Mouse (Mus musculus): ENCODE data around the gene Hdac11. TPM values are rescaled to one million over a fixed set of nuclear protein-coding genes. Genes with fewer than 3 reads are reported as not detected.
"Not testable (repeated sequence)": the region's sequence is repeated elsewhere in the genome, so short reads cannot be mapped to it uniquely, and the experiment has no call there.

Hdac11 gene
- polyA plus RNA-seq, 1 experiment from 2014 or later, result 7.2 TPM

GRCm38 (mm10) chr6:91115158-91115557, 41.3 kb upstream of the Hdac11 start:
- WGBS, result 31% methylated on average over 1 of the region's 1 CpGs
- Histone ChIP-seq H3K27me3 (replicated peaks; ENCODE audit: control insufficient read depth, insufficient read depth, low read length) (no peaks in the 10 kb centered on the region; the same call in 1 of the 2 replicates), H3K9ac (ENCODE audit: low read depth, low read length) (peak overlapping the region; percentile 95), H3K4me3 (ENCODE audit: low read depth, low read length) (peak overlapping the region; percentile 90), H3K27ac (ENCODE audit: low read depth, low read length) (peak overlapping the region; percentile 92), H3K4me2 (peak overlapping the region; percentile 97), H3K4me1 (replicated peaks; ENCODE audit: control insufficient read depth, insufficient read depth, low read length) (peaks cover 57% of the 10 kb centered on the region), H3K9me3 (ENCODE audit: control insufficient read depth, low read length) (no peaks in the 10 kb centered on the region), H3K36me3 (ENCODE audit: control insufficient read depth, insufficient read depth, low read length) (no peaks in the 10 kb centered on the region)
- ATAC-seq (replicated peaks; ENCODE audit: low FRiP score), result no peak
- no peak for DNase-seq (ENCODE audit: low spot score)

GRCm38 (mm10) chr6:91115863-91116243, 40.6 kb upstream of the Hdac11 start:
- peak overlapping the region; percentile 90 for H3K4me3 ChIP-seq (ENCODE audit: low read depth, low read length)
- H3K4me2 ChIP-seq, result peak overlapping the region; percentile 97
- H3K4me1 ChIP-seq (replicated peaks; ENCODE audit: control insufficient read depth, insufficient read depth, low read length), result peaks cover 50% of the 10 kb centered on the region
- 14% methylated on average over 4 of the region's 4 CpGs for WGBS
- H3K9ac ChIP-seq (ENCODE audit: low read depth, low read length), result peak overlapping the region; percentile 95
- no peaks in the 10 kb centered on the region; the same call in 1 of the 2 replicates for H3K27me3 ChIP-seq (replicated peaks; ENCODE audit: control insufficient read depth, insufficient read depth, low read length)
- ATAC-seq (replicated peaks; ENCODE audit: low FRiP score), result peak; percentile 79
- H3K9me3 ChIP-seq (ENCODE audit: control insufficient read depth, low read length), result no peaks in the 10 kb centered on the region
- no peaks in the 10 kb centered on the region for H3K36me3 ChIP-seq (ENCODE audit: control insufficient read depth, insufficient read depth, low read length)
- no peak for DNase-seq (ENCODE audit: low spot score)
- H3K27ac ChIP-seq (ENCODE audit: low read depth, low read length), result peak overlapping the region; percentile 92

- Histone ChIP-seq H3K9me3 (ENCODE audit: control insufficient read depth, low read length) (no peaks in the 10 kb centered on the region), H3K4me1 (replicated peaks; ENCODE audit: control insufficient read depth, insufficient read depth, low read length) (peaks cover 44% of the 10 kb centered on the region), H3K4me3 (ENCODE audit: low read depth, low read length) (peak within 1 kb of the TSS; percentile 90), H3K9ac (ENCODE audit: low read depth, low read length) (peak within 1 kb of the TSS; percentile 95), H3K27ac (ENCODE audit: low read depth, low read length) (peak within 1 kb of the TSS; percentile 92), H3K36me3 (ENCODE audit: control insufficient read depth, insufficient read depth, low read length) (no peaks in the 10 kb centered on the region), H3K4me2 (peak within 1 kb of the TSS; percentile 97), H3K27me3 (replicated peaks; ENCODE audit: control insufficient read depth, insufficient read depth, low read length) (no peaks in the 10 kb centered on the region; the same call in 1 of the 2 replicates)
- DNase-seq (ENCODE audit: low spot score) (peak; percentile 87), ATAC-seq (replicated peaks; ENCODE audit: low FRiP score) (peak; percentile 90)
- WGBS, result under 1% methylated on average over 87 of the region's 93 CpGs
Measured at GRCm38 (mm10) chr6:91116244-91117145, 40.0 kb upstream of the Hdac11 start, which contains the start of gene Nup210. TSS of gene Nup210 (minus strand) at chr6:91116829.

- Histone ChIP-seq H3K4me1 (replicated peaks; ENCODE audit: control insufficient read depth, insufficient read depth, low read length) (peaks cover 39% of the 10 kb centered on the region), H3K36me3 (ENCODE audit: control insufficient read depth, insufficient read depth, low read length) (no peaks in the 10 kb centered on the region), H3K27ac (ENCODE audit: low read depth, low read length) (peak overlapping the region; percentile 92), H3K4me2 (peak overlapping the region; percentile 97), H3K27me3 (replicated peaks; ENCODE audit: control insufficient read depth, insufficient read depth, low read length) (no peaks in the 10 kb centered on the region; the same call in 1 of the 2 replicates), H3K4me3 (ENCODE audit: low read depth, low read length) (peak overlapping the region; percentile 90), H3K9me3 (ENCODE audit: control insufficient read depth, low read length) (0 out of 2 replicates have a peak, but pooled peaks cover 3% of the 10 kb centered on the region), H3K9ac (ENCODE audit: low read depth, low read length) (peak overlapping the region; percentile 95)
- peak; percentile 2; the same call in 1 of the 2 replicates for ATAC-seq (replicated peaks; ENCODE audit: low FRiP score)
- DNase-seq (ENCODE audit: low spot score), result no peak
- WGBS, result 5% methylated on average over 9 of the region's 9 CpGs
Measured at GRCm38 (mm10) chr6:91117149-91117548, 39.3 kb upstream of the Hdac11 start.

GRCm38 (mm10) chr6:91118526-91118925, 37.9 kb upstream of the Hdac11 start:
- ATAC-seq (replicated peaks; ENCODE audit: low FRiP score) (no peak), DNase-seq (ENCODE audit: low spot score) (no peak)
- Histone ChIP-seq H3K4me2 (no peak overlapping the region), H3K27ac (ENCODE audit: low read depth, low read length) (no peak overlapping the region), H3K4me1 (replicated peaks; ENCODE audit: control insufficient read depth, insufficient read depth, low read length) (peaks cover 31% of the 10 kb centered on the region), H3K27me3 (replicated peaks; ENCODE audit: control insufficient read depth, insufficient read depth, low read length) (no peaks in the 10 kb centered on the region; the same call in 1 of the 2 replicates), H3K4me3 (ENCODE audit: low read depth, low read length) (no peak overlapping the region), H3K9ac (ENCODE audit: low read depth, low read length) (no peak overlapping the region), H3K9me3 (ENCODE audit: control insufficient read depth, low read length) (0 out of 2 replicates have a peak, but pooled peaks cover 3% of the 10 kb centered on the region), H3K36me3 (ENCODE audit: control insufficient read depth, insufficient read depth, low read length) (no peaks in the 10 kb centered on the region)

GRCm38 (mm10) chr6:91120206-91120605, 36.3 kb upstream of the Hdac11 start:
- DNase-seq (ENCODE audit: low spot score), result no peak
- H3K4me1 ChIP-seq (replicated peaks; ENCODE audit: control insufficient read depth, insufficient read depth, low read length), result peaks cover 16% of the 10 kb centered on the region
- H3K4me2 ChIP-seq, result no peak overlapping the region
- H3K27me3 ChIP-seq (replicated peaks; ENCODE audit: control insufficient read depth, insufficient read depth, low read length), result peaks cover 4% of the 10 kb centered on the region
- ATAC-seq (replicated peaks; ENCODE audit: low FRiP score), result no peak
- H3K36me3 ChIP-seq (ENCODE audit: control insufficient read depth, insufficient read depth, low read length), result no peaks in the 10 kb centered on the region
- WGBS, result 77% methylated on average over 2 of the region's 2 CpGs
- 0 out of 2 replicates have a peak, but pooled peaks cover 3% of the 10 kb centered on the region for H3K9me3 ChIP-seq (ENCODE audit: control insufficient read depth, low read length)
- no peak overlapping the region for H3K9ac ChIP-seq (ENCODE audit: low read depth, low read length)
- H3K4me3 ChIP-seq (ENCODE audit: low read depth, low read length), result no peak overlapping the region
- no peak overlapping the region for H3K27ac ChIP-seq (ENCODE audit: low read depth, low read length)

GRCm38 (mm10) chr6:91121089-91121488, 35.4 kb upstream of the Hdac11 start:
- H3K9ac ChIP-seq (ENCODE audit: low read depth, low read length); H3K9me3 ChIP-seq (ENCODE audit: control insufficient read depth, low read length); H3K36me3 ChIP-seq (ENCODE audit: control insufficient read depth, insufficient read depth, low read length); H3K4me2 ChIP-seq; H3K4me3 ChIP-seq (ENCODE audit: low read depth, low read length); H3K27ac ChIP-seq (ENCODE audit: low read depth, low read length); DNase-seq (ENCODE audit: low spot score); H3K27me3 ChIP-seq (replicated peaks; ENCODE audit: control insufficient read depth, insufficient read depth, low read length); ATAC-seq (replicated peaks; ENCODE audit: low FRiP score): not testable (repeated sequence)
- H3K4me1 ChIP-seq (replicated peaks; ENCODE audit: control insufficient read depth, insufficient read depth, low read length), result peaks cover 10% of the 10 kb centered on the region
- 85% methylated on average over 7 of the region's 7 CpGs for WGBS

GRCm38 (mm10) chr6:91123453-91123852, 33.0 kb upstream of the Hdac11 start:
- Histone ChIP-seq H3K9ac (ENCODE audit: low read depth, low read length) (no peak overlapping the region), H3K4me3 (ENCODE audit: low read depth, low read length) (no peak overlapping the region), H3K4me2 (no peak overlapping the region), H3K27ac (ENCODE audit: low read depth, low read length) (no peak overlapping the region), H3K4me1 (replicated peaks; ENCODE audit: control insufficient read depth, insufficient read depth, low read length) (no peaks in the 10 kb centered on the region), H3K27me3 (replicated peaks; ENCODE audit: control insufficient read depth, insufficient read depth, low read length) (peaks cover 13% of the 10 kb centered on the region), H3K36me3 (ENCODE audit: control insufficient read depth, insufficient read depth, low read length) (no peaks in the 10 kb centered on the region), H3K9me3 (ENCODE audit: control insufficient read depth, low read length) (0 out of 2 replicates have a peak, but pooled peaks cover 3% of the 10 kb centered on the region)
- ATAC-seq (replicated peaks; ENCODE audit: low FRiP score), result no peak
- 79% methylated on average over 3 of the region's 3 CpGs for WGBS
- no peak for DNase-seq (ENCODE audit: low spot score)
